Mouse (Mus musculus): ENCODE data around the gene Nr4a1. TPM values are rescaled to one million over a fixed set of nuclear protein-coding genes. Genes with fewer than 3 reads are reported as not detected.
A peak's percentile ranks its signal among the peaks of the same experiment; 100 is the strongest.

Nr4a1 gene
- polyA plus RNA-seq, 1 experiment from 2014 or later, result 12.4 TPM

DNA sequence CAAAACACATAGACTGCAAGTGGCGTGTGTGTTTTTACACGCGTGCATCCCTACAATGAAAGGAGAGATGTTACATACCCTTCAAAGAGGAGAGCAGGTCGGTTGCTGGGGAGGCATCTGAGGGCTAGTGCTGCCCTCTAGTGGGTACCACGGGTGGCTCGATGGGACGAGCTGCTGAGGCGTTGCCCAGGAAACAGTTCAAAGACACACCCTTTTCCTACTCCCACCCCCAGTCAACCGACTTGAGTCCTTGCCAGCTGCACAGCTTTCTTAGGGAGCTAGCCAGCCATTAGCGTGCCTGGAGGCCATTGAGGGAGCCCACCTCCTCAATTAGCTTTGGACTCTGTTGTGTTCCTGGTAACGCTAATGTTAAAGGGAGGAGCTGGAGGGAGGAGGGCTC lies 61.8 kb downstream of the Nr4a1 start:
- H3K4me1 ChIP-seq (ENCODE audit: control insufficient read depth, insufficient read depth, low read length), result no peaks in the 10 kb centered on the region
- peak overlapping the region; percentile 30 for H3K4me3 ChIP-seq (ENCODE audit: low read depth, low read length)
- H3K4me2 ChIP-seq (ENCODE audit: low read depth, low read length), result peak overlapping the region; percentile 61
- no peak overlapping the region for H3K27ac ChIP-seq (replicated peaks; ENCODE audit: low read depth, low read length)
- 4% methylated on average over 11 of the region's 11 CpGs for WGBS
- H3K27me3 ChIP-seq (replicated peaks; ENCODE audit: control insufficient read depth, insufficient read depth, low read length), result no peaks in the 10 kb centered on the region
- peak overlapping the region; percentile 17; the same call in 1 of the 2 replicates for H3K9ac ChIP-seq (ENCODE audit: low read depth, low read length)
- H3K9me3 ChIP-seq (ENCODE audit: control insufficient read depth, low read length), result no peaks in the 10 kb centered on the region
- DNase-seq (ENCODE audit: low spot score), result peak; percentile 94
- ATAC-seq (ENCODE audit: low read depth), result peak; percentile 90
- no peaks in the 10 kb centered on the region for H3K36me3 ChIP-seq (ENCODE audit: control insufficient read depth, insufficient read depth, low read length)

DNA sequence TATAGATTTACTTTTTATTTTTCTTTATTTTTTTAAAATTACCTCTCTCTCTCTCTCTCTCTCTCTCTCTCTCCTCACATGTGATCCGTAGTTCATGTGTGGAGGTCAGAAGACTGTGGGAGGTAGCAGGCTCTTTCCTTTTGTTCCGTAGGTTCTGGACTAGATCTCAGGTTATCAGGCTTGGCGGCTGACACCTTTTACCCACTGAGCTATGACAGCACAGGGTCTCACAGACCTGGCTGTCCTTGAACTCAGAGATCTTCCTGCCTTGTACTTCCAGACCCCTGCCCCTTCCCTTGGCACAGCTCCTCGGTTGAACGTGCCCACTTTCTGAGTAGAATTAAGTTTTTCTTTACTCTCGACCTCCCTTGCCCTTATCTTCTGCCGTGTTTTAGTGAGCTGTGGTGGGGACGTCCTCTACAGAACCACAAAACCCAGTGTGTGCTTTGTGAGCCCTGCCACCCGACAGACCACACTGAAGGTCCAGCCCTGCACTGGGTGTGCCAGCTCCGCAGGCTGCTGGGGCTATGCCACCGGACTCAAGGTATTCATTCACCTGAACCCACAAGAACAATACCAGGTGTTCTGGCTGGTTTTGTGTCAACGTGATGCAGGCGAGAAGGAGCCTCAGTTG lies 62.3 kb downstream of the Nr4a1 start:
- H3K4me2 ChIP-seq (ENCODE audit: low read depth, low read length), result peak overlapping the region; percentile 61
- no peak overlapping the region for H3K27ac ChIP-seq (replicated peaks; ENCODE audit: low read depth, low read length)
- no peaks in the 10 kb centered on the region for H3K4me1 ChIP-seq (ENCODE audit: control insufficient read depth, insufficient read depth, low read length)
- WGBS, result 57% methylated on average over 13 of the region's 13 CpGs
- no peaks in the 10 kb centered on the region for H3K36me3 ChIP-seq (ENCODE audit: control insufficient read depth, insufficient read depth, low read length)
- H3K9ac ChIP-seq (ENCODE audit: low read depth, low read length), result 0 out of 2 replicates have a peak overlapping the region, but pooled peaks have one; percentile 17
- H3K4me3 ChIP-seq (ENCODE audit: low read depth, low read length), result peak overlapping the region; percentile 30
- H3K27me3 ChIP-seq (replicated peaks; ENCODE audit: control insufficient read depth, insufficient read depth, low read length), result no peaks in the 10 kb centered on the region
- DNase-seq (ENCODE audit: low spot score) (no peak), ATAC-seq (ENCODE audit: low read depth) (no peak)
- H3K9me3 ChIP-seq (ENCODE audit: control insufficient read depth, low read length), result no peaks in the 10 kb centered on the region

DNA sequence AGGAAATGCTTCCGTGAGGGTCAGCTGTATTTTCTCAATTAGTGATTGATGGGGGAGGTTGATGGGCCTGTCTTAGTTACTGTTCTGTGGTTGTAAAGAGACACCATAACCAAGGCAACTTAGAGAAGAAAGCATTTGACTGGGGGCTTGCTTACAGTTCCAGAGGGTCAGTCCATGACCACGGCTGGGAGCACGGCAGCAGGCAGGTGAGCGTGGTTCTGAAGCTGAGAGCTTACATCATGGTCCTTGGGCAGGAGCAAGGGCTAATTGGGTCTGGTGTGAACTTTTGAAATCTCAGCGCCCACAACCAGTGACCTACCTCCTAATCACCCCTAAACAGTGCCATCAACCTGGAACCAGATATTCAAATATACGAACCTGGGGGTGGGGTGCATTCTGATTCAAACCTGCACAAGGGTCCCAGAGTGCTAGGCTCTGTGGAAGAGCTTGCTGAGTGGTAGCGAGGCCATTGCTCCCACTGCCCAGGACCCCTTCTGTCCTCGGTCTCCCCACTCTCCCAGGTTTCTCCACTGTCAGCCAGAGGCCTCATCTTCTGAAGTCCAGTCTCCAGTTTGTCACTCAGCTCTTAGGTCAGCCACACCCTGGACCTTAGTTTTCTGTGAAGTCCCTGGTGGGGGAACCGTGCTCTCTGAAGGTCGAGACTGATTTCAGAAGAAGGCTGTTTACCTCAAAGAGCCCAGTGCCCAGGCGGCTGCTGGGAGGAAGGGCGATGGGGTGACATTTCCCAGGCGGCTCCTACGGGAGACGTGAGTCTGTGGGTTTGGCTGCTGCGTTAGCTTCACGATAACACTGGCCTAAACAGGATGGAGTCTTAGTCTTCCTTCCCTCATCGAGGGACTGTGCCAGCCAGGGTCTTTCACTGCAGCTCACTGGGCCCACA lies 63.1 kb downstream of the Nr4a1 start:
- DNase-seq (ENCODE audit: low spot score) (no peak), ATAC-seq (ENCODE audit: low read depth) (no peak)
- H3K36me3 ChIP-seq (ENCODE audit: control insufficient read depth, insufficient read depth, low read length), result no peaks in the 10 kb centered on the region
- WGBS, result 73% methylated on average over 18 of the region's 18 CpGs
- no peaks in the 10 kb centered on the region for H3K27me3 ChIP-seq (replicated peaks; ENCODE audit: control insufficient read depth, insufficient read depth, low read length)
- H3K4me2 ChIP-seq (ENCODE audit: low read depth, low read length), result no peak overlapping the region
- no peak overlapping the region for H3K9ac ChIP-seq (ENCODE audit: low read depth, low read length)
- H3K4me1 ChIP-seq (ENCODE audit: control insufficient read depth, insufficient read depth, low read length), result no peaks in the 10 kb centered on the region
- no peak overlapping the region for H3K27ac ChIP-seq (replicated peaks; ENCODE audit: low read depth, low read length)
- no peak overlapping the region for H3K4me3 ChIP-seq (ENCODE audit: low read depth, low read length)
- no peaks in the 10 kb centered on the region for H3K9me3 ChIP-seq (ENCODE audit: control insufficient read depth, low read length)

DNA sequence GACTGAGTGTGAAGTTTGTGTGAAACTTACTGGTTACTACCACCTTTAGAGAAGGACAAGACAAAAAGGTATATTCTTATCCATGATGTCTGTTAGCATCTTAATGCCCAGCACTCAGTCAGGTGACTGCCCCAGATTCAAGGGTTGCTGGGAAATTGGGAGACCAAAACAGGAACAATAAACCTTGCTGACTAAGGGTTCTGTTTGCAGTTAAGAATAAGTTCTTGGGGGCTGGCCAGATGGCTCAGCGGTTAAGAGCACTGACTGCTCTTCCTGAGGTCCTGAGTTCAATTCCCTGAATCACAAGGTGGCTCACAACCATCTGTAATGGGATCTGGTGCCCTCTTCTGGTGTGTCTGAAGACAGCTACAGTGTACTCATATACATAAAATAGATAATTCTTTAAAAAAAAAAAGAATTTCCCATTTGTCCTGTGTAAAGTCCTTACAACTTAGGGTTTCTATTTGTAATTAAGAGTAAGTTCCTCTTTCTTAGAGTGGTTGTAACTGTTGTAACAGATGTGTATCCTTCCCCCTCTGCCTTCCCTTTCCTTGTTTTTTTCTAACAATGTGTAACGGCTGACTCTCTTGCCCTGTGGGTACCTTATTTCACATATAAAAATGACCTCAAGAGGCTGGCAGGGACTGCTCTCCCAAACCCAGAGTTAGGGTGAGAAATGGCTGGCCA lies 63.9 kb downstream of the Nr4a1 start:
- H3K36me3 ChIP-seq (ENCODE audit: control insufficient read depth, insufficient read depth, low read length), result no peaks in the 10 kb centered on the region
- DNase-seq (ENCODE audit: low spot score), result no peak
- H3K4me1 ChIP-seq (ENCODE audit: control insufficient read depth, insufficient read depth, low read length), result no peaks in the 10 kb centered on the region
- WGBS, result 69% methylated on average over 2 of the region's 2 CpGs
- no peaks in the 10 kb centered on the region for H3K27me3 ChIP-seq (replicated peaks; ENCODE audit: control insufficient read depth, insufficient read depth, low read length)
- H3K4me2 ChIP-seq (ENCODE audit: low read depth, low read length), result no peak overlapping the region
- ATAC-seq (ENCODE audit: low read depth), result no peak
- no peaks in the 10 kb centered on the region for H3K9me3 ChIP-seq (ENCODE audit: control insufficient read depth, low read length)
- no peak overlapping the region for H3K4me3 ChIP-seq (ENCODE audit: low read depth, low read length)
- no peak overlapping the region for H3K9ac ChIP-seq (ENCODE audit: low read depth, low read length)
- H3K27ac ChIP-seq (replicated peaks; ENCODE audit: low read depth, low read length), result no peak overlapping the region

DNA sequence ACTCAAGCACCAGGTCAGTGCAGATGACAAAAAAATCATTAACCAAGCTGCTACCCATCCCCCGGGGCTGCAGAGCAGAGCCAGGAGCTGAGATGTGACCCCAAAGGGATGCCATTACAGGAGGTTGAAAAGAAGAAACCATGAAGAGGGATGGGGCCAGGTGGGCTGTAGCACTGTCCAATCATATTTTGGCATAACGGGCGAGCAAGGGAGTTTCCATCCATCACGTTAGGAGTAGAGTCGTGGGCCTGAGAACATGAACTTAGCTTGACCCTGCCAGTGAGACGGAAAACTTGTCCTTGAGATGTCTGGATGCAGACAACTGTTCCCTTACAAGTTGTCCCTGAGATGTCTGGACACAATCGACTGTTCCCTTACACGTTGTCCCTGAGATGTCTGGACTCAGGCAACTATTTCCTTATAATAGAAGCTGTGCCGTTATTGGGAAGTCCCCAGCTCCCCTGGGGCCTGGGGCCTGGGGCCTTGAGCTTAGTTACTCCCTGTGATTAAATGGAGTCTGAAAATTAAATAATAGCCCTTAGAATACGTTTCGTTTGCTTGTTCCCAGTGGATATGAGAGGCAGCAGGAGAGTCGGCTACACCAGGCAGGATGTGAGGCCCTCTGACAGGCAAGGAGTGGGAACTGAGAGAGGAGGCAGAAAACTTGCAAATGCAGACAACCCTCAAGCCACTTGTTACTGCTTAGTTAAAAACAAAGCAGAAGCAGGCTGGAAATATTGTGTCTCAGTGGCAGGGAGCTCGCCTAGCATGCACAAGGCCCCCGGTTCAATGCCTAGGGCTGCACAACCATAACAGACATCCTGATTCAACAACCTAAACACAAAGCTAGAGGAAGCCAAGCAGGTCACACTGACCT lies 65.1 kb downstream of the Nr4a1 start:
- no peak overlapping the region for H3K4me3 ChIP-seq (ENCODE audit: low read depth, low read length)
- H3K36me3 ChIP-seq (ENCODE audit: control insufficient read depth, insufficient read depth, low read length), result no peaks in the 10 kb centered on the region
- WGBS, result 48% methylated on average over 14 of the region's 14 CpGs
- H3K9ac ChIP-seq (ENCODE audit: low read depth, low read length), result no peak overlapping the region
- H3K4me1 ChIP-seq (ENCODE audit: control insufficient read depth, insufficient read depth, low read length), result no peaks in the 10 kb centered on the region
- no peaks in the 10 kb centered on the region for H3K27me3 ChIP-seq (replicated peaks; ENCODE audit: control insufficient read depth, insufficient read depth, low read length)
- H3K4me2 ChIP-seq (ENCODE audit: low read depth, low read length), result no peak overlapping the region
- DNase-seq (ENCODE audit: low spot score) (no peak), ATAC-seq (ENCODE audit: low read depth) (no peak)
- no peaks in the 10 kb centered on the region for H3K9me3 ChIP-seq (ENCODE audit: control insufficient read depth, low read length)
- H3K27ac ChIP-seq (replicated peaks; ENCODE audit: low read depth, low read length), result no peak overlapping the region

DNA sequence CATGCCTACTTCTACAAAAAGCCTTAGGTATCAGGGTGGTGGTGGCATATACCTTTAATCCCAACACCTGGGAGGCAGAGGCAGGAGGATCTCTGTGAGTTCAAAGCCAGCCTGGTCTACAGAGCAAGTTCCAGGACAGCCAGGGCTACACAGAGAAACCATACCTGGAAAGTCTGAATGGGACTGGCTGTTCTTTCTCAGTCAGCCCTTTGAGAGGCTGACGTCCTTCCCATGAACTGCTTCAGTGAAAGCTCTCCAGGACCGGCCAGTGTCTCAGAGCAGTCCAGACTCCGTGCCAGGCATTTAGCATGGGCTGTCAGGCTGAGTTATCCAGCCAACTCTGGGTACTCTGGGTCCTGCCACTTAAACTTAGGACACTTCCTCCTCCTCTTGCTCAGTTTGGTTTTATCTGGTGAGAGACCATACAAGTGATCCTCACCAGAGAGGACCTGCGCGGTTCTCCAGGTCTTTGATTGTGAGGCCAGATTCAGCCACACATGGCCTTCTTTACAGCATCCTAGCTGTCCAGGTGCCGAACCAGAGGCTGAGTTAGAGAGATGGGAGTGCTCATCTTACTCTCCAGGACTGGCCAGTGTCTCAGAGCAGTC lies 66.0 kb downstream of the Nr4a1 start:
- no peak for DNase-seq (ENCODE audit: low spot score)
- Histone ChIP-seq H3K27ac (replicated peaks; ENCODE audit: low read depth, low read length) (no peak overlapping the region), H3K4me2 (ENCODE audit: low read depth, low read length) (no peak overlapping the region), H3K9me3 (ENCODE audit: control insufficient read depth, low read length) (no peaks in the 10 kb centered on the region), H3K4me3 (ENCODE audit: low read depth, low read length) (no peak overlapping the region), H3K27me3 (replicated peaks; ENCODE audit: control insufficient read depth, insufficient read depth, low read length) (no peaks in the 10 kb centered on the region), H3K4me1 (ENCODE audit: control insufficient read depth, insufficient read depth, low read length) (no peaks in the 10 kb centered on the region), H3K36me3 (ENCODE audit: control insufficient read depth, insufficient read depth, low read length) (no peaks in the 10 kb centered on the region), H3K9ac (ENCODE audit: low read depth, low read length) (no peak overlapping the region)
- no peak for ATAC-seq (ENCODE audit: low read depth)
- 91% methylated on average over 6 of the region's 6 CpGs for WGBS

DNA sequence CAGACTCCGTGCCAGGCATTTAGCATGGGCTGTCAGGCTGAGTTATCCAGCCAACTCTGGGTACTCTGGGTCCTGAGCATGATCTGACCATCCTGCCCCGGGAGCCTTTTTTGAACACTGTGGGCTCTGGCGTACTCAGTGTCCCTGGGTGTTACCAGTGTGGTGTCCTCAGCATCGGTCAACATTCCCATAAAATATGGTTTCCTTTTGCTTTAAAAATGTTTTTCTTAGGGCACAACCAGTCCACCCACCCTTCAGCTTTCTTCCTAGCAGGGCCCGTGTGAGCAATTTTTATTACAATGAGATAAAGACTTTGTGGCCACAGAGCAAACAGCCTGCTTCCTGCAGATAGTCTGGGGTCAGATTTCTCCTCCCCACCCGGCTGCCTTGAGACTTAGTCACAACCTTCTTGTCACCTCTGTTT lies 66.6 kb downstream of the Nr4a1 start:
- Histone ChIP-seq H3K27ac (replicated peaks; ENCODE audit: low read depth, low read length) (no peak overlapping the region), H3K4me1 (ENCODE audit: control insufficient read depth, insufficient read depth, low read length) (no peaks in the 10 kb centered on the region), H3K27me3 (replicated peaks; ENCODE audit: control insufficient read depth, insufficient read depth, low read length) (no peaks in the 10 kb centered on the region), H3K9me3 (ENCODE audit: control insufficient read depth, low read length) (no peaks in the 10 kb centered on the region), H3K4me2 (ENCODE audit: low read depth, low read length) (no peak overlapping the region), H3K36me3 (ENCODE audit: control insufficient read depth, insufficient read depth, low read length) (no peaks in the 10 kb centered on the region), H3K4me3 (ENCODE audit: low read depth, low read length) (no peak overlapping the region), H3K9ac (ENCODE audit: low read depth, low read length) (no peak overlapping the region)
- no peak for ATAC-seq (ENCODE audit: low read depth)
- 54% methylated on average over 6 of the region's 6 CpGs for WGBS
- DNase-seq (ENCODE audit: low spot score), result no peak

DNA sequence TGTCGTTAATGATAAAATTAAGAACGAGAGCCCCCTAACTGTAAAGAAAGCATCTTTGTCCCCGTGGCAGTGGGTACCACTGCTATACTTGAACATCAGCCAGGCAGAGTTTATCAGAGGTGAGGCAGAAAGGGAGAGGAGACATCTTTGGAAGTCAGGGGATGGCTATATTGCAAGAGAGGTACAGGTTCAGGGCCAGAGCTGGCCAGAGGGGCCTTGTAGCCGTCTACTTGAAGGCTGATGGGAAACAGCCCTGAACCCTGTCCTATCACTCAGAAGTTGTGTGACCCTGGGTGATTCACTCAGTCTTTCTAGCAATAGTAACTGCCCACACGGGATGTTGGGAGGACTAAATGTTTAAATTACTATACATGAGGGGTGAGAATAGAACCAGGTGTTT lies 67.1 kb downstream of the Nr4a1 start:
- ATAC-seq (ENCODE audit: low read depth) (no peak), DNase-seq (ENCODE audit: low spot score) (no peak)
- no peaks in the 10 kb centered on the region for H3K27me3 ChIP-seq (replicated peaks; ENCODE audit: control insufficient read depth, insufficient read depth, low read length)
- no peak overlapping the region for H3K4me3 ChIP-seq (ENCODE audit: low read depth, low read length)
- H3K9me3 ChIP-seq (ENCODE audit: control insufficient read depth, low read length), result no peaks in the 10 kb centered on the region
- 53% methylated on average over 5 of the region's 5 CpGs for WGBS
- no peak overlapping the region for H3K4me2 ChIP-seq (ENCODE audit: low read depth, low read length)
- H3K36me3 ChIP-seq (ENCODE audit: control insufficient read depth, insufficient read depth, low read length), result no peaks in the 10 kb centered on the region
- no peak overlapping the region for H3K27ac ChIP-seq (replicated peaks; ENCODE audit: low read depth, low read length)
- H3K4me1 ChIP-seq (ENCODE audit: control insufficient read depth, insufficient read depth, low read length), result no peaks in the 10 kb centered on the region
- H3K9ac ChIP-seq (ENCODE audit: low read depth, low read length), result no peak overlapping the region

Data from embryonic facial prominence, embryonic 14.5 days (tissue).